Comparison of ENCODE assay signal across 28 mouse cellular contexts in the genomic region with DNA sequence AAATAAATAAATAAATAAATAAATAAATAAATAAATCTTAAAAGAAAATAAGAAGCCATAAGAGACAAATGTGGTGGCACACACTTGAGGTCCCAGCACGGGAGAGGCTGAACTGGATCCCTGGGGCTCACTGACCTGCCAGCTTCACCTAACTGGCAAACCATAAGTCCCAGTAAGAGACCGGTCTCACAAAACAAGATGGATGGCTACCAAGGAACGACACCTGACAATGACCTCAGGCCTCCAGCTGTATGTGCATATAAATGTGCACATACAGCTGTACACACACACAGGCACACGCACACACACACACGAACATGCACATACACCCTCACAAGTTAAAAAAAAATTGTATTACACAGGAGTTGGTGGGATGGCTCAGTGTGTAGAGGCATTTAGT.
"Had no signal": no experiment of that assay in that cellular context is flagged by ENCODE, and none has a peak within 500 bp of the region (broad histone marks: within the 10 kb centered on the region; RNA-seq: fewer than 3 reads in every experiment).

No protein-coding gene starts in this region.

- H3K27ac ChIP-seq: limb, embryonic 13.5 days; liver, embryonic 12.5 days; liver, embryonic 13.5 days; liver, embryonic 14.5 days; liver, embryonic 15.5 days; macrophage; midbrain, embryonic 12.5 days; midbrain, embryonic 13.5 days; midbrain, embryonic 15.5 days; neural tube, embryonic 12.5 days had no signal

- DNase-seq: left cerebral cortex, postnatal 4 days; liver; liver, embryonic 13.5 days; liver, postnatal 0 days; lung, adult 18-20 months; lung, adult 2 months; lung, embryonic 14.5 days; lung, postnatal 10 days; lung, postnatal 14 days; lung, postnatal 36 days; lung, postnatal 4 days; midbrain, embryonic 14.5 days had no signal

- H3K4me3 ChIP-seq: limb, embryonic 10.5 days; limb, embryonic 12.5 days; limb, embryonic 13.5 days; limb, embryonic 15.5 days; liver, embryonic 12.5 days; liver, embryonic 13.5 days; liver, embryonic 15.5 days; lung, embryonic 15.5 days; megakaryocyte, embryonic 14.5 days; midbrain, embryonic 10.5 days; midbrain, embryonic 12.5 days; midbrain, embryonic 13.5 days; midbrain, embryonic 15.5 days; myocyte; neural tube, embryonic 12.5 days had no signal
